In the genomic region with DNA sequence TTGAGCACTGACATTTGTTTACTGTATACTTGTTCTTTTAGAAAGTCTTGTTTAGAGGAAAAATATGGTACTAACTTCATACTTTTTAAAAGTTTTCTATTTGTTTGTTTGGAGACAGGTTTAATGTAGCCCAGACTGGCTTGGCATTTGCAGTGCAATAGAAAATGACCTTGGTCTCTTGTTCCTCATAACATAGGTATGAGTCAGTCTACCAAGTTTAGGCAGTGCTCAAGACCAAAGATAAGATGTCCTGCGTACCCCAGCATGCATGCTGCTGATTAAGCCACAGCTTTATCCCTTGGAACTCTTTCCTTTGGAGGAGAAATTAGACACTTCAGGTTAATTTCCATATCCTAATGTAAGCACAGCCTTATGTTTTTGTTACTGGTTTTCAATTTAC, we compare ENCODE assay signal across 23 mouse cellular contexts.
DNase-seq lines count a peak whose midpoint lies in the region; ATAC-seq and TF ChIP-seq lines count a peak whose summit lies in the region.
"Had no signal": no experiment of that assay in that cellular context is flagged by ENCODE, and none has a peak within 500 bp of the region (broad histone marks: within the 10 kb centered on the region; RNA-seq: fewer than 3 reads in every experiment).

No protein-coding gene starts in this region.

- WGBS in heart, embryonic 11.5 days (ENCODE audit: insufficient replicate concordance) = 24% methylated on average over 1 of the region's 1 CpGs
- 13% methylated on average over 1 of the region's 1 CpGs for WGBS in heart, postnatal 0 days
- 72% methylated on average over 1 of the region's 1 CpGs for WGBS in thymus, adult 2 months
- WGBS in kidney, adult 2 months = 62% methylated on average over 1 of the region's 1 CpGs

- no peaks in the 10 kb centered on the region for H3K9me3 ChIP-seq in heart, embryonic 11.5 days (replicated peaks; ENCODE audit: control insufficient read depth, low read length)
- H3K9me3 ChIP-seq in heart, postnatal 0 days (replicated peaks; ENCODE audit: control insufficient read depth, low read length) = no peaks in the 10 kb centered on the region
- H3K9me3 ChIP-seq: embryonic facial prominence, embryonic 15.5 days; hindbrain, embryonic 12.5 days; liver, embryonic 13.5 days; midbrain, embryonic 12.5 days had no signal

- no peak overlapping the region for H3K9ac ChIP-seq in heart, embryonic 11.5 days (ENCODE audit: low read depth, low read length)
- no peak overlapping the region for H3K9ac ChIP-seq in heart, postnatal 0 days (replicated peaks; ENCODE audit: low read depth, low read length)
- H3K9ac ChIP-seq: embryonic facial prominence, embryonic 15.5 days; hindbrain, embryonic 12.5 days; liver, embryonic 13.5 days; midbrain, embryonic 12.5 days had no signal

- H3K27me3 ChIP-seq in heart, embryonic 11.5 days (ENCODE audit: control insufficient read depth, insufficient read depth, low read length) = no peaks in the 10 kb centered on the region
- no peaks in the 10 kb centered on the region for H3K27me3 ChIP-seq in heart, postnatal 0 days (ENCODE audit: control insufficient read depth, insufficient read depth, low read length)
- no peaks in the 10 kb centered on the region for H3K27me3 ChIP-seq in thymus, adult 2 months (ENCODE audit: control insufficient read depth, insufficient read depth, low read length)
- H3K27me3 ChIP-seq in kidney, adult 2 months (replicated peaks; ENCODE audit: control insufficient read depth, insufficient read depth, low read length) = no peaks in the 10 kb centered on the region
- H3K27me3 ChIP-seq: embryonic facial prominence, embryonic 15.5 days; hindbrain, embryonic 12.5 days; liver, embryonic 13.5 days; midbrain, embryonic 12.5 days had no signal

- H3K4me1 ChIP-seq in heart, embryonic 11.5 days (ENCODE audit: control insufficient read depth, insufficient read depth, low read length) = no peaks in the 10 kb centered on the region
- H3K4me1 ChIP-seq in heart, postnatal 0 days (ENCODE audit: control insufficient read depth, insufficient read depth) = no peaks in the 10 kb centered on the region
- H3K4me1 ChIP-seq in thymus, adult 2 months (replicated peaks; ENCODE audit: control insufficient read depth, insufficient read depth, low read length) = no peaks in the 10 kb centered on the region
- H3K4me1 ChIP-seq in kidney, adult 2 months (ENCODE audit: control insufficient read depth, insufficient read depth, low read length) = no peaks in the 10 kb centered on the region
- H3K4me1 ChIP-seq: embryonic facial prominence, embryonic 15.5 days; hindbrain, embryonic 12.5 days; liver, embryonic 13.5 days; midbrain, embryonic 12.5 days had no signal

- H3K36me3 ChIP-seq in heart, embryonic 11.5 days (ENCODE audit: control insufficient read depth, insufficient read depth, low read length) = no peaks in the 10 kb centered on the region
- H3K36me3 ChIP-seq in heart, postnatal 0 days (replicated peaks; ENCODE audit: control insufficient read depth, insufficient read depth, low read length) = no peaks in the 10 kb centered on the region
- H3K36me3 ChIP-seq in thymus, adult 2 months (ENCODE audit: control insufficient read depth, insufficient read depth, low read length) = no peaks in the 10 kb centered on the region
- no peaks in the 10 kb centered on the region for H3K36me3 ChIP-seq in kidney, adult 2 months (ENCODE audit: control insufficient read depth, insufficient read depth, low read length)
- H3K36me3 ChIP-seq: embryonic facial prominence, embryonic 15.5 days; hindbrain, embryonic 12.5 days; liver, embryonic 13.5 days; midbrain, embryonic 12.5 days had no signal

- no peak overlapping the region for H3K4me2 ChIP-seq in heart, embryonic 11.5 days
- H3K4me2 ChIP-seq in heart, postnatal 0 days (ENCODE audit: low read depth, low read length) = no peak overlapping the region
- H3K4me2 ChIP-seq: embryonic facial prominence, embryonic 15.5 days; hindbrain, embryonic 12.5 days; liver, embryonic 13.5 days; midbrain, embryonic 12.5 days had no signal

- no peak overlapping the region for H3K27ac ChIP-seq in heart, embryonic 11.5 days (ENCODE audit: low read depth, low read length)
- H3K27ac ChIP-seq in heart, postnatal 0 days (ENCODE audit: low read depth) = peak overlapping the region; percentile 81
- H3K27ac ChIP-seq in thymus, adult 2 months (ENCODE audit: control insufficient read depth, insufficient read depth, low read length) = no peak overlapping the region
- no peak overlapping the region for H3K27ac ChIP-seq in kidney, adult 2 months (ENCODE audit: insufficient read depth, low read depth, low read length)
- H3K27ac ChIP-seq: embryonic facial prominence, embryonic 15.5 days; gastrocnemius, adult 2 months; hindbrain, embryonic 12.5 days; kidney, postnatal 0 days; left cerebral cortex, adult 2 months; liver, embryonic 13.5 days; midbrain, embryonic 12.5 days had no signal

- 0 out of 2 replicates have a peak, but pooled peaks have one; percentile 31 for TF ChIP-seq EP300 in heart, postnatal 0 days (IDR thresholded peaks at IDR 0.05; ENCODE audit: low read depth)

- peak; percentile 73 for ATAC-seq in heart, embryonic 11.5 days (replicated peaks; ENCODE audit: insufficient number of reproducible peaks, low FRiP score, low TSS enrichment)
- ATAC-seq in heart, postnatal 0 days (ENCODE audit: insufficient read depth, low read depth) = peak; percentile 98
- ATAC-seq: forebrain, embryonic 14.5 days; intestine, postnatal 0 days had no signal

- TF ChIP-seq CTCF in heart, postnatal 0 days (IDR thresholded peaks at IDR 0.05; ENCODE audit: low read depth) = no peak
- no peak for TF ChIP-seq CTCF in thymus, adult 2 months (IDR thresholded peaks at IDR 0.05; ENCODE audit: borderline replicate concordance, control insufficient read depth, extremely low read depth, insufficient read depth, low read length, poor library complexity)
- no peak for TF ChIP-seq CTCF in kidney, adult 2 months (conservative IDR thresholded peaks at IDR 0.05; ENCODE audit: insufficient read depth, insufficient read length, low read depth, low read length)

- no peak for TF ChIP-seq POLR2A in thymus, adult 2 months (IDR thresholded peaks at IDR 0.05; ENCODE audit: control insufficient read depth, extremely low read depth, insufficient read depth, low read length, poor library complexity)
- TF ChIP-seq POLR2A in kidney, adult 2 months (IDR thresholded peaks at IDR 0.05; ENCODE audit: low read depth, low read length) = no peak

- no peak overlapping the region for H3K4me3 ChIP-seq in heart, embryonic 11.5 days (ENCODE audit: low read depth, low read length)
- H3K4me3 ChIP-seq in heart, postnatal 0 days (ENCODE audit: low read depth, low read length) = no peak overlapping the region
- H3K4me3 ChIP-seq in thymus, adult 2 months (ENCODE audit: control insufficient read depth, insufficient read depth, low read length) = no peak overlapping the region
- no peak overlapping the region for H3K4me3 ChIP-seq in kidney, adult 2 months (ENCODE audit: insufficient read depth, low read depth, low read length)
- H3K4me3 ChIP-seq: embryonic facial prominence, embryonic 15.5 days; gastrocnemius, adult 2 months; hindbrain, embryonic 12.5 days; left cerebral cortex, adult 2 months; liver, embryonic 13.5 days; midbrain, embryonic 12.5 days had no signal

- DNase-seq in adrenal gland, adult (ENCODE audit: inconsistent age in 2 of 2, low spot score in 1 of 2) = peak; percentile 34 to 58
- no peak for DNase-seq in adrenal gland, postnatal 4 days (ENCODE audit: low spot score in 2 of 2)
- peak; percentile 57 for DNase-seq in 416B (ENCODE audit: low read depth)
- DNase-seq in heart, postnatal 0 days (ENCODE audit: low spot score) = peak; percentile 75
- DNase-seq in thymus, adult 2 months = no peak
- no peak for DNase-seq in kidney, adult 2 months
- DNase-seq: adrenal gland, adult 8-10 months; cerebellum, adult 11 months; cerebellum, adult 9-11 months; gastrocnemius, adult 2 months; liver, embryonic 13.5 days; lung, adult 2 months; lung, postnatal 14 days; right cerebral cortex, postnatal 25 days; thymus, postnatal 14 days had no signal

Comparison
In these comparisons a context has a peak if more than half of its experiments do, and no peak if none do; other contexts are left out.
1. DNase-seq: peak in adrenal gland, adult (2 of 2), 416B (single experiment) and heart, postnatal 0 days (single experiment); none in adrenal gland, postnatal 4 days (0 of 2), thymus, adult 2 months (single experiment) and kidney, adult 2 months (single experiment).